Mouse (Mus musculus) regulatory T cell (primary cell): ENCODE data around the gene Bmp2k.

Experiments
- in situ Hi-C: fragments of 300-600 bp; cut with MboI, MseI; formaldehyde crosslinking; loops from one replicate; pipeline ENCODE4 v1.15.1; 2025; ENCODE audit warnings: high pct_unique_total_duplicates

The Bmp2k gene

GRCm38 (mm10) chr5:96972474-96973130 lies 24.9 kb upstream of the Bmp2k start:
- in situ Hi-C loops = no loop called here

- in situ Hi-C loops = no loop called here
Observed at GRCm38 (mm10) chr5:96973714-96974113, 23.8 kb upstream of the Bmp2k start.

- in situ Hi-C loops = no loop called here
Observed at GRCm38 (mm10) chr5:96974661-96975060, 22.8 kb upstream of the Bmp2k start.

GRCm38 (mm10) chr5:96975112-96975511 lies 22.4 kb upstream of the Bmp2k start:
- in situ Hi-C loops = no loop called here

- in situ Hi-C loops = no loop called here
Observed at GRCm38 (mm10) chr5:96976150-96976549, 21.3 kb upstream of the Bmp2k start.

- in situ Hi-C loops = no loop called here
Observed at GRCm38 (mm10) chr5:96979296-96980007, 18.0 kb upstream of the Bmp2k start.

GRCm38 (mm10) chr5:96980008-96980634 lies 17.4 kb upstream of the Bmp2k start:
- in situ Hi-C loops = no loop called here

- in situ Hi-C loops = no loop called here
Observed at GRCm38 (mm10) chr5:96981987-96982386, 15.5 kb upstream of the Bmp2k start.

- in situ Hi-C loops = no loop called here
Observed at GRCm38 (mm10) chr5:96983142-96983541, 14.3 kb upstream of the Bmp2k start.

- in situ Hi-C loops = loop anchor here (5.0 kb wide), 1 partner anchor 70 kb away; no protein-coding TSS in a partner anchor
Observed at GRCm38 (mm10) chr5:96986850-96987249, 10.6 kb upstream of the Bmp2k start.

GRCm38 (mm10) chr5:96988880-96989279 lies 8.6 kb upstream of the Bmp2k start:
- in situ Hi-C loops = loop anchor here (5.0 kb wide), 1 partner anchor 72 kb away; no protein-coding TSS in a partner anchor

GRCm38 (mm10) chr5:96991156-96991555 lies 6.3 kb upstream of the Bmp2k start:
- in situ Hi-C loops = no loop called here

- in situ Hi-C loops = no loop called here
Observed at GRCm38 (mm10) chr5:96992651-96993050, 4.8 kb upstream of the Bmp2k start.

- in situ Hi-C loops = no loop called here
Observed at GRCm38 (mm10) chr5:96993057-96993456, 4.4 kb upstream of the Bmp2k start.

- in situ Hi-C loops = no loop called here
Observed at GRCm38 (mm10) chr5:96995791-96996190, 1.7 kb upstream of the Bmp2k start.

- in situ Hi-C loops = no loop called here
Observed at GRCm38 (mm10) chr5:96996401-96997309, 834 bp upstream of the Bmp2k start.

GRCm38 (mm10) chr5:96997802-96998565 lies 495 bp downstream of the Bmp2k start:
- in situ Hi-C loops = no loop called here

GRCm38 (mm10) chr5:96998566-96998907 lies 1.0 kb downstream of the Bmp2k start:
- in situ Hi-C loops = no loop called here

GRCm38 (mm10) chr5:96999601-97000000 lies 2.1 kb downstream of the Bmp2k start:
- in situ Hi-C loops = no loop called here

- in situ Hi-C loops = loop anchor here (5.0 to 10.0 kb wide), 2 partner anchors 52 to 104 kb away; no protein-coding TSS in a partner anchor
Observed at GRCm38 (mm10) chr5:97000524-97000923, 3.0 kb downstream of the Bmp2k start.

GRCm38 (mm10) chr5:97001153-97001552 lies 3.7 kb downstream of the Bmp2k start:
- in situ Hi-C loops = loop anchor here (5.0 to 10.0 kb wide), 2 partner anchors 51 to 104 kb away; no protein-coding TSS in a partner anchor
